Mouse (Mus musculus) brain, embryonic 14.5 days (tissue): Measurements from ENCODE around the gene Togaram2.

Experiments
- CTCF ChIP-seq: fragments of 200-500 bp; IDR thresholded peaks from 2 replicates; pipeline ENCODE4 v1.5.1; 2012; ENCODE audit warnings: inconsistent platforms, mild to moderate bottlenecking, moderate library complexity, borderline replicate concordance; ENCODE audit not compliant: insufficient read depth, insufficient read length; ENCODE audit errors: extremely low read depth
- POLR2A ChIP-seq: fragments of 200-500 bp; IDR thresholded peaks from 2 replicates; pipeline ENCODE4 v1.6.1; 2012; ENCODE audit warnings: mild to moderate bottlenecking, inconsistent platforms, borderline replicate concordance; ENCODE audit not compliant: poor library complexity, insufficient read depth, insufficient read length, severe bottlenecking; ENCODE audit errors: extremely low read depth

GRCm38 (mm10) chr17:71673936-71674335 lies 875 bp downstream of the Togaram2 start:
- TF ChIP-seq CTCF (no peak), POLR2A (no peak)
